Mouse (Mus musculus): Measurements from ENCODE around the gene Fbxo6. TPM values are rescaled to one million over a fixed set of nuclear protein-coding genes. Genes with fewer than 3 reads are reported as not detected.
A peak's percentile ranks its signal among the peaks of the same experiment; 100 is the strongest.

Gene Fbxo6
- polyA plus RNA-seq, 1 experiment, result 18.1 TPM

GRCm38 (mm10) chr4:148107621-148108291 is 44.2 kb downstream of the Fbxo6 start:
- peak; percentile 83 for DNase-seq (ENCODE audit: low read depth)
- TF ChIP-seq POLR2A (IDR thresholded peaks at IDR 0.05; ENCODE audit: borderline replicate concordance, extremely low read depth, insufficient read depth, insufficient read length, poor library complexity, severe bottlenecking) (no peak), CTCF (IDR thresholded peaks at IDR 0.05; ENCODE audit: borderline replicate concordance, extremely low read depth, insufficient read depth, insufficient read length) (no peak)

- DNase-seq (ENCODE audit: low read depth), result no peak
- no peak for TF ChIP-seq CTCF (IDR thresholded peaks at IDR 0.05; ENCODE audit: borderline replicate concordance, extremely low read depth, insufficient read depth, insufficient read length)
- TF ChIP-seq POLR2A (IDR thresholded peaks at IDR 0.05; ENCODE audit: borderline replicate concordance, extremely low read depth, insufficient read depth, insufficient read length, poor library complexity, severe bottlenecking), result no peak
These were observed 47.8 kb downstream of the Fbxo6 start for GRCm38 (mm10) chr4:148104146-148104545.

GRCm38 (mm10) chr4:148101801-148102527 is 50.0 kb downstream of the Fbxo6 start:
- DNase-seq (ENCODE audit: low read depth), result peak; percentile 93
- TF ChIP-seq POLR2A (IDR thresholded peaks at IDR 0.05; ENCODE audit: borderline replicate concordance, extremely low read depth, insufficient read depth, insufficient read length, poor library complexity, severe bottlenecking), result peak; percentile 29; the same call in 1 of the 2 replicates
- TF ChIP-seq CTCF (IDR thresholded peaks at IDR 0.05; ENCODE audit: borderline replicate concordance, extremely low read depth, insufficient read depth, insufficient read length), result peak; percentile 66

DNA sequence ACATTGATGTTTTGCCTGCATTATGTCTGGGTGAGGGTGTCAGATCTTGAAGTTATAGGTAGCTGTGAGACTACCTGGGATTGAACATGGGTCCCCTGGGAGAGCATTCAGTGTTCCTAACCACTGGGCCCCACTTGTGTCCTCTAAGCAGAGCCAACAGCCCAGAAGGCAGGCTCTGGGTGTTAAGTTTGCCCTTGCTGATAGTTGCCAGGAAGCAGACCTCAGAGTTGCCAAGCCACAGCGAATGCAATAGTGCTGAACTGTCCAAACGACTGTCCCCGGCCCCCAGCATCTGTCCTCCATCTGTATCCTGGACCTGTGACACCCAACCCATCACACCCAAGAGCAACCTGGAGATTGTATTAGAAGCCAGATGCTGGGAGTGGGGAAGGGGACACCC is 53.3 kb downstream of the Fbxo6 start:
- no peak for DNase-seq (ENCODE audit: low read depth)
- TF ChIP-seq POLR2A (IDR thresholded peaks at IDR 0.05; ENCODE audit: borderline replicate concordance, extremely low read depth, insufficient read depth, insufficient read length, poor library complexity, severe bottlenecking) (no peak), CTCF (IDR thresholded peaks at IDR 0.05; ENCODE audit: borderline replicate concordance, extremely low read depth, insufficient read depth, insufficient read length) (no peak)

- TF ChIP-seq POLR2A (IDR thresholded peaks at IDR 0.05; ENCODE audit: borderline replicate concordance, extremely low read depth, insufficient read depth, insufficient read length, poor library complexity, severe bottlenecking), result no peak
- no peak for TF ChIP-seq CTCF (IDR thresholded peaks at IDR 0.05; ENCODE audit: borderline replicate concordance, extremely low read depth, insufficient read depth, insufficient read length)
- DNase-seq (ENCODE audit: low read depth), result peak; percentile 34
These were observed 54.0 kb downstream of the Fbxo6 start for GRCm38 (mm10) chr4:148097936-148098335.

Other genes starting within 250 kb of the Fbxo6 start
- gene Mfn2, start 247.4 kb downstream of the Fbxo6 start, polyA plus RNA-seq (2012; rRNA removed), result 61.7 and 84.6 TPM in 2 replicates
- 19.7 and 25.3 TPM in 2 replicates for gene Plod1, start 215.4 kb downstream of the Fbxo6 start, polyA plus RNA-seq (2012; rRNA removed)
- 56.2 and 63.5 TPM in 2 replicates for gene 2510039O18Rik, start 211.2 kb downstream of the Fbxo6 start, polyA plus RNA-seq (2012; rRNA removed)
- not detected in 2 replicates for gene Nppb, start 166.4 kb downstream of the Fbxo6 start, polyA plus RNA-seq (2012; rRNA removed)
- gene Nppa, start 151.4 kb downstream of the Fbxo6 start, polyA plus RNA-seq (2012; rRNA removed), result 0.85 and 1.1 TPM in 2 replicates
- gene Clcn6, start 113.3 kb downstream of the Fbxo6 start, polyA plus RNA-seq (2012; rRNA removed), result 57.2 and 64.1 TPM in 2 replicates
- gene Mthfr, start 113.1 kb downstream of the Fbxo6 start, polyA plus RNA-seq (2012; rRNA removed), result 38.6 and 39.4 TPM in 2 replicates
- gene Agtrap, start 64.1 kb downstream of the Fbxo6 start, polyA plus RNA-seq (2012; rRNA removed), result 4.6 and 5.7 TPM in 2 replicates
- gene Mad2l2, start 21.8 kb downstream of the Fbxo6 start, polyA plus RNA-seq (2012; rRNA removed), result 111 and 132 TPM in 2 replicates
- gene Draxin, start 21.4 kb downstream of the Fbxo6 start, polyA plus RNA-seq (2012; rRNA removed), result 54.9 and 73.0 TPM in 2 replicates
- gene Fbxo44, start 8.3 kb upstream of the Fbxo6 start, polyA plus RNA-seq (2012; rRNA removed), result 122 and 144 TPM in 2 replicates
- gene Fbxo2, start 8.5 kb upstream of the Fbxo6 start, polyA plus RNA-seq (2012; rRNA removed), result 2.6 and 5.1 TPM in 2 replicates
- gene Disp3, start 135.8 kb upstream of the Fbxo6 start, polyA plus RNA-seq (2012; rRNA removed), result 25.2 and 28.4 TPM in 2 replicates

Measured in brain, embryonic 14.5 days (tissue).